ENCODE assay signal across 12 mouse cellular contexts in genomic region chr11:5499961-5500644, GRCm38 (mm10). TPM values are rescaled to one million over a fixed set of nuclear protein-coding genes. Genes with fewer than 3 reads are reported as not detected.
A peak's percentile ranks its signal among the peaks of the same experiment; 100 is the strongest.
DNase-seq lines count a peak whose midpoint lies in the region; ATAC-seq lines count a peak whose summit lies in the region.
"Had no signal": no experiment of that assay in that cellular context is flagged by ENCODE, and none has a peak within 500 bp of the region (broad histone marks: within the 10 kb centered on the region; RNA-seq: fewer than 3 reads in every experiment).

No protein-coding gene starts in this region.

- no peaks in the 10 kb centered on the region for H3K9me3 ChIP-seq in liver, embryonic 11.5 days (ENCODE audit: control insufficient read depth, low read length)
- H3K9me3 ChIP-seq in stomach, embryonic 16.5 days (replicated peaks; ENCODE audit: control insufficient read depth, low read length) = no peaks in the 10 kb centered on the region
- H3K9me3 ChIP-seq: heart, embryonic 10.5 days; limb, embryonic 13.5 days had no signal

- H3K4me3 ChIP-seq in liver, embryonic 11.5 days (ENCODE audit: low read depth, low read length) = no peak overlapping the region
- no peak overlapping the region for H3K4me3 ChIP-seq in stomach, embryonic 16.5 days (replicated peaks; ENCODE audit: low read length)
- H3K4me3 ChIP-seq: erythroblast, embryonic 14.5 days; heart, embryonic 10.5 days; limb, embryonic 13.5 days; megakaryocyte, embryonic 14.5 days; myocyte had no signal

- peaks cover 6% of the 10 kb centered on the region; the same call in 1 of the 2 replicates for H3K4me1 ChIP-seq in liver, embryonic 11.5 days (replicated peaks; ENCODE audit: control insufficient read depth, insufficient read depth, low read length)
- H3K4me1 ChIP-seq in stomach, embryonic 16.5 days (ENCODE audit: control insufficient read depth, insufficient read depth, low read length) = peaks cover 8% of the 10 kb centered on the region
- H3K4me1 ChIP-seq: limb, embryonic 13.5 days had no signal

- ATAC-seq in liver, embryonic 11.5 days (replicated peaks; ENCODE audit: low FRiP score) = no peak
- no peak for ATAC-seq in stomach, embryonic 16.5 days (ENCODE audit: insufficient read depth, low FRiP score)

- H3K27ac ChIP-seq in liver, embryonic 11.5 days (ENCODE audit: low read depth, low read length) = peak overlapping the region; percentile 78; the same call in 1 of the 2 replicates
- peak overlapping the region; percentile 77 for H3K27ac ChIP-seq in stomach, embryonic 16.5 days (ENCODE audit: low read length)
- H3K27ac ChIP-seq: limb, embryonic 13.5 days had no signal

- WGBS in liver, embryonic 11.5 days = 75% methylated on average over 11 of the region's 11 CpGs
- WGBS in stomach, embryonic 16.5 days = 71% methylated on average over 11 of the region's 11 CpGs

- peak; percentile 91 for DNase-seq in A20 (ENCODE audit: low read depth, low spot score)
- peak; percentile 27 to 34 for DNase-seq in B cell, adult 2 months
- DNase-seq in liver, embryonic 11.5 days (ENCODE audit: low spot score) = no peak
- no peak for DNase-seq in layer of hippocampus, adult 9-10 months (ENCODE audit: low spot score)
- no peak for DNase-seq in T-cell, adult 2 months (ENCODE audit: low spot score)
- no peak for DNase-seq in yolk sac, embryonic 10.5 days (ENCODE audit: low spot score)

- H3K36me3 ChIP-seq in liver, embryonic 11.5 days (ENCODE audit: control insufficient read depth, insufficient read depth, low read length) = no peaks in the 10 kb centered on the region
- no peaks in the 10 kb centered on the region for H3K36me3 ChIP-seq in stomach, embryonic 16.5 days (ENCODE audit: control insufficient read depth, insufficient read depth, low read length)
- H3K36me3 ChIP-seq: heart, embryonic 10.5 days; limb, embryonic 13.5 days had no signal

- H3K4me2 ChIP-seq in liver, embryonic 11.5 days = peak overlapping the region; percentile 28; the same call in 1 of the 2 replicates
- H3K4me2 ChIP-seq in stomach, embryonic 16.5 days (ENCODE audit: low read depth, low read length) = no peak overlapping the region
- H3K4me2 ChIP-seq: limb, embryonic 13.5 days had no signal

- H3K27me3 ChIP-seq in liver, embryonic 11.5 days (replicated peaks; ENCODE audit: control insufficient read depth, insufficient read depth, low read length) = no peaks in the 10 kb centered on the region
- no peaks in the 10 kb centered on the region for H3K27me3 ChIP-seq in stomach, embryonic 16.5 days (ENCODE audit: control insufficient read depth, insufficient read depth, low read length)
- H3K27me3 ChIP-seq: limb, embryonic 13.5 days; megakaryocyte, embryonic 14.5 days had no signal

- H3K9ac ChIP-seq in liver, embryonic 11.5 days (ENCODE audit: low read depth, low read length) = no peak overlapping the region
- no peak overlapping the region for H3K9ac ChIP-seq in stomach, embryonic 16.5 days (ENCODE audit: low read length)
- H3K9ac ChIP-seq: limb, embryonic 13.5 days had no signal

RNA-seq across cellular contexts. Expression of gene Xbp1, which starts 20.4 kb away (rescaled TPM):
- polyA plus RNA-seq in liver, embryonic 11.5 days (2014; fragmentation: Nextera tagmentation; extraction: Ambion mirVana) = 149 TPM in 2 replicates
- 238 and 248 TPM in 2 replicates for polyA plus RNA-seq in stomach, embryonic 16.5 days (2015; fragmentation: Nextera tagmentation; extraction: Ambion mirVana)

RNA-seq across cellular contexts. Expression of gene Ccdc117, which starts 41.9 kb away (rescaled TPM):
- 22.3 and 24.6 TPM in 2 replicates for polyA plus RNA-seq in liver, embryonic 11.5 days (2014; fragmentation: Nextera tagmentation; extraction: Ambion mirVana)
- polyA plus RNA-seq in stomach, embryonic 16.5 days (2015; fragmentation: Nextera tagmentation; extraction: Ambion mirVana) = 13.3 and 13.8 TPM in 2 replicates

RNA-seq across cellular contexts. Expression of gene Znrf3, which starts 55.5 kb away (rescaled TPM):
- polyA plus RNA-seq in liver, embryonic 11.5 days (2014; fragmentation: Nextera tagmentation; extraction: Ambion mirVana) = 9.0 and 9.1 TPM in 2 replicates
- 13.3 and 13.9 TPM in 2 replicates for polyA plus RNA-seq in stomach, embryonic 16.5 days (2015; fragmentation: Nextera tagmentation; extraction: Ambion mirVana)

Comparison
In these comparisons a context has a peak if more than half of its experiments do, and no peak if none do; other contexts are left out.
1. DNase-seq: peak in A20 (single experiment) and B cell, adult 2 months (2 of 2); none in liver, embryonic 11.5 days (single experiment), layer of hippocampus, adult 9-10 months (single experiment), T-cell, adult 2 months (single experiment) and yolk sac, embryonic 10.5 days (single experiment).